ENCODE assay signal across 18 mouse cellular contexts in genomic region chr6:125017682-125018081, GRCm38 (mm10). TPM values are rescaled to one million over a fixed set of nuclear protein-coding genes. Genes with fewer than 3 reads are reported as not detected.
A peak's percentile ranks its signal among the peaks of the same experiment; 100 is the strongest.
DNase-seq lines count a peak whose midpoint lies in the region; ATAC-seq and TF ChIP-seq lines count a peak whose summit lies in the region.
"Had no signal": no experiment of that assay in that cellular context is flagged by ENCODE, and none has a peak within 500 bp of the region (broad histone marks: within the 10 kb centered on the region; RNA-seq: fewer than 3 reads in every experiment).

No protein-coding gene starts in this region.

- no peak overlapping the region for H3K9ac ChIP-seq in liver, postnatal 0 days (replicated peaks)
- H3K9ac ChIP-seq: heart, embryonic 13.5 days; kidney, embryonic 15.5 days; midbrain, embryonic 12.5 days had no signal

- intact Hi-C loops in left cerebral cortex, postnatal 4 days (cut with DNase I): no loop called here

- H3K9me3 ChIP-seq in limb, embryonic 10.5 days (replicated peaks): no peaks in the 10 kb centered on the region
- H3K9me3 ChIP-seq in liver, postnatal 0 days (ENCODE audit: low read length): no peaks in the 10 kb centered on the region
- H3K9me3 ChIP-seq: heart, embryonic 13.5 days; kidney, embryonic 15.5 days; midbrain, embryonic 12.5 days had no signal

- TF ChIP-seq EP300 in liver, postnatal 0 days (IDR thresholded peaks at IDR 0.05; ENCODE audit: low read depth): no peak

- no peak for TF ChIP-seq CTCF in liver, postnatal 0 days (IDR thresholded peaks at IDR 0.05; ENCODE audit: low read depth)

- no peak overlapping the region for H3K4me3 ChIP-seq in limb, embryonic 10.5 days
- no peak overlapping the region for H3K4me3 ChIP-seq in liver, postnatal 0 days (ENCODE audit: low read depth, low read length)
- H3K4me3 ChIP-seq: heart, embryonic 13.5 days; kidney, embryonic 15.5 days; midbrain, embryonic 12.5 days had no signal

- no peaks in the 10 kb centered on the region for H3K27me3 ChIP-seq in limb, embryonic 10.5 days (ENCODE audit: low read depth, poor library complexity, severe bottlenecking)
- H3K27me3 ChIP-seq in liver, postnatal 0 days (ENCODE audit: insufficient read depth, low read length): no peaks in the 10 kb centered on the region
- H3K27me3 ChIP-seq: heart, embryonic 13.5 days; kidney, embryonic 15.5 days; midbrain, embryonic 12.5 days had no signal

- WGBS in limb, embryonic 10.5 days: 89% methylated on average over 3 of the region's 3 CpGs
- 76% methylated on average over 3 of the region's 3 CpGs for WGBS in liver, postnatal 0 days (ENCODE audit: insufficient replicate concordance)

- no peaks in the 10 kb centered on the region for H3K4me1 ChIP-seq in limb, embryonic 10.5 days
- H3K4me1 ChIP-seq in liver, postnatal 0 days (ENCODE audit: insufficient read depth): peaks cover 5% of the 10 kb centered on the region; the same call in 1 of the 2 replicates
- H3K4me1 ChIP-seq: heart, embryonic 13.5 days; midbrain, embryonic 12.5 days had no signal

- peak; percentile 68 for ATAC-seq in liver, postnatal 0 days
- ATAC-seq: forebrain, embryonic 14.5 days had no signal

- H3K36me3 ChIP-seq in limb, embryonic 10.5 days: peaks cover 99% of the 10 kb centered on the region
- H3K36me3 ChIP-seq in liver, postnatal 0 days (replicated peaks; ENCODE audit: insufficient read depth, low read length): peaks cover 29% of the 10 kb centered on the region

- no peak overlapping the region for H3K27ac ChIP-seq in limb, embryonic 10.5 days
- H3K27ac ChIP-seq in liver, postnatal 0 days (ENCODE audit: low read depth): no peak overlapping the region
- H3K27ac ChIP-seq: heart, embryonic 13.5 days; kidney, embryonic 15.5 days; midbrain, embryonic 12.5 days had no signal

- no peak overlapping the region for H3K4me2 ChIP-seq in liver, postnatal 0 days (ENCODE audit: low read depth, low read length)
- H3K4me2 ChIP-seq: heart, embryonic 13.5 days; kidney, embryonic 15.5 days; midbrain, embryonic 12.5 days had no signal

- DNase-seq in 3T3-L1 (ENCODE audit: low read depth, low spot score): peak; percentile 34
- peak; percentile 62 for DNase-seq in R1 (ENCODE audit: low read depth, low spot score)
- peak; percentile 24 for DNase-seq in limb, embryonic 10.5 days (ENCODE audit: low spot score)
- peak; percentile 60 for DNase-seq in liver, postnatal 0 days
- no peak for DNase-seq in left cerebral cortex, postnatal 4 days
- DNase-seq in layer of hippocampus, postnatal 14 days (ENCODE audit: low spot score in 2 of 2): no peak
- no peak for DNase-seq in urinary bladder, postnatal 10 days (ENCODE audit: low spot score)
- DNase-seq: adrenal gland, postnatal 14 days; cerebellum, postnatal 25 days; heart, postnatal 4 days; right cerebral cortex, postnatal 25 days; thymus, postnatal 36 days had no signal

RNA-seq across cellular contexts. Expression of gene Zfp384, which starts 8.7 kb away (rescaled TPM):
- 12.8 and 15.2 TPM in 2 replicates for polyA plus RNA-seq in limb, embryonic 10.5 days (2016; fragmentation: Nextera tagmentation; extraction: Ambion mirVana)
- polyA plus RNA-seq in liver, postnatal 0 days (2015; fragmentation: Nextera tagmentation; extraction: Ambion mirVana): 3.3 and 3.5 TPM in 2 replicates
- total RNA-seq in left cerebral cortex, postnatal 4 days (2021): 10 to 100 TPM; 51.8 to 56.1 TPM
- 10 to 100 TPM; 41.9 to 49.2 TPM for total RNA-seq in layer of hippocampus, postnatal 14 days (2021)

RNA-seq across cellular contexts. Expression of gene Pianp, which starts 21.2 kb away (rescaled TPM):
- 0.40 and 1.4 TPM in 2 replicates for polyA plus RNA-seq in limb, embryonic 10.5 days (2016; fragmentation: Nextera tagmentation; extraction: Ambion mirVana)
- 0.07 and 0.15 TPM in 2 replicates for polyA plus RNA-seq in liver, postnatal 0 days (2015; fragmentation: Nextera tagmentation; extraction: Ambion mirVana)
- 10 to 100 TPM; 89.1 to 97.3 TPM for total RNA-seq in left cerebral cortex, postnatal 4 days (2021)
- 100 to 1,000 TPM; 119 to 120 TPM for total RNA-seq in layer of hippocampus, postnatal 14 days (2021)
- total RNA-seq: granulocyte monocyte progenitor cell, adult 5-6 weeks; liver, adult 2 months had no signal

RNA-seq across cellular contexts. Expression of gene Ing4, which starts 21.9 kb away (rescaled TPM):
- polyA plus RNA-seq in limb, embryonic 10.5 days (2016; fragmentation: Nextera tagmentation; extraction: Ambion mirVana): 121 and 145 TPM in 2 replicates
- polyA plus RNA-seq in liver, postnatal 0 days (2015; fragmentation: Nextera tagmentation; extraction: Ambion mirVana): 23.8 and 24.3 TPM in 2 replicates
- total RNA-seq in left cerebral cortex, postnatal 4 days (2021): 10 to 100 TPM; 67.4 to 72.0 TPM
- total RNA-seq in layer of hippocampus, postnatal 14 days (2021): 10 to 100 TPM; 62.5 to 62.6 TPM

RNA-seq across cellular contexts. Expression of gene Acrbp, which starts 31.8 kb away (rescaled TPM):
- 10.1 and 13.0 TPM in 2 replicates for polyA plus RNA-seq in limb, embryonic 10.5 days (2016; fragmentation: Nextera tagmentation; extraction: Ambion mirVana)
- 1.3 and 2.0 TPM in 2 replicates for polyA plus RNA-seq in liver, postnatal 0 days (2015; fragmentation: Nextera tagmentation; extraction: Ambion mirVana)
- 10 to 100 TPM; 11.7 to 13.0 TPM for total RNA-seq in left cerebral cortex, postnatal 4 days (2021)
- 1 to 10 TPM; 6.2 to 8.1 TPM for total RNA-seq in layer of hippocampus, postnatal 14 days (2021)

RNA-seq across cellular contexts. Expression of gene Lpar5, which starts 50.0 kb away (rescaled TPM):
- 0.14 and 0.18 TPM in 2 replicates for polyA plus RNA-seq in limb, embryonic 10.5 days (2016; fragmentation: Nextera tagmentation; extraction: Ambion mirVana)
- polyA plus RNA-seq in liver, postnatal 0 days (2015; fragmentation: Nextera tagmentation; extraction: Ambion mirVana): 0.57 and 0.85 TPM in 2 replicates
- 1 to 10 TPM; 1.3 TPM for total RNA-seq in left cerebral cortex, postnatal 4 days (2021)
- 1 to 10 TPM in 1 of 2 experiments, under 1 TPM in 1; 0.94 to 1.6 TPM for total RNA-seq in layer of hippocampus, postnatal 14 days (2021)
- total RNA-seq: heart, postnatal 4 days; liver, adult 2 months had no signal

Comparison
In these comparisons a context has a peak if more than half of its experiments do, and no peak if none do; other contexts are left out.
1. DNase-seq: peak in 3T3-L1 (single experiment), R1 (single experiment), limb, embryonic 10.5 days (single experiment) and liver, postnatal 0 days (single experiment); none in left cerebral cortex, postnatal 4 days (single experiment), layer of hippocampus, postnatal 14 days (0 of 2) and urinary bladder, postnatal 10 days (single experiment).